Mouse (Mus musculus) neutrophil, adult 83 days (primary cell): ENCODE measurements around the gene Tubb2b. TPM values are rescaled to one million over a fixed set of nuclear protein-coding genes. Genes with fewer than 3 reads are reported as not detected.

Source experiments
- total RNA-seq, 2 experiments: library from RNA; stranded (reverse); gene quantifications; one replicate each; pipeline ENCODE4 v1.2.4; 2023

Gene Tubb2b
- under 1 TPM; 0.26 to 0.53 TPM for total RNA-seq

DNA sequence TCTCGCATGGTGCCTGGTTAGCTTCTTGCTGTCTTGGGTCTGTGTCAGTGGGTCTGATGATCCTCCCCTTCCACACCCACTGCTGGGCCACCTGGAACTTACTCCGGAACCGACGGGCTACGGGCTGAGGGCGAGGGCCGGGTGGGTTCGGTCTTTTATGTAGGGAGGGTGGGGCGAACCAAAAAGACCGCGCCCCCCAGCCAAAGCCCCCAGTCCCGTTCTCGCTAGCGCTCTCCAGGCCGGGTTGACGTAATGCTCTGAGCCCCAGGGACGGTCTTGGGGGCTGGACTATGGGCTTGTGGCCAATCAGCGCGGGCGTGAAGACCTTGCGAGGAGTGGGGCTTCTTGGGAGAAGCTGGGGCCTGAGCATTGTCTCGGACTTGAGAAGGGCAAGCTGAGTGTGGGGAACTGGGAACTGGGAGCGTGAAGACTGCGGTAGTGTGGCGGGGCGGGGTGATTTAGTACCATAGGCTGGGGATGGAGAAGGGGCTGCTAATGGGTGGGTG, at the start of gene Tubb2b:
TSS of gene Tubb2b (minus strand) at position 241 of the 506 bp plus-strand sequence.

GRCm38 (mm10) chr13:34162491-34163303, 32.4 kb upstream of the Tubb2b start, which contains the start of gene Psmg4:
Gene Psmg4 (plus strand): TSS chr13:34162964.

GRCm38 (mm10) chr13:34077492-34078271, 52.6 kb downstream of the Tubb2b start, which contains the start of gene Tubb2a:
Gene Tubb2a (minus strand): TSS chr13:34078007.

Other genes with a start within 250 kb of the Tubb2b start
- not detected for gene Serpinb6c, start 224.8 kb downstream of the Tubb2b start, total RNA-seq
- 10 to 100 TPM; 26.4 to 27.0 TPM for gene Nqo2, start 165.8 kb downstream of the Tubb2b start, total RNA-seq
- 10 to 100 TPM; 55.3 to 64.7 TPM for gene Ripk1, start 128.1 kb downstream of the Tubb2b start, total RNA-seq
- gene Serpinb6a, start 127.7 kb downstream of the Tubb2b start, total RNA-seq: 10 to 100 TPM; 15.8 to 19.9 TPM
- 10 to 100 TPM; 17.7 to 18.1 TPM for gene Bphl, start 92.9 kb downstream of the Tubb2b start, total RNA-seq
- gene Tubb2a, start 52.5 kb downstream of the Tubb2b start, total RNA-seq: 10 to 100 TPM; 16.2 to 17.5 TPM
- 10 to 100 TPM; 17.6 to 21.5 TPM for gene Psmg4, start 32.5 kb upstream of the Tubb2b start, total RNA-seq
- 1 to 10 TPM; 3.2 to 4.4 TPM for gene Slc22a23, start 214.7 kb upstream of the Tubb2b start, total RNA-seq